ENCODE assay signal across 11 mouse cellular contexts in genomic region chr9:54764091-54764490, GRCm38 (mm10). TPM values are rescaled to one million over a fixed set of nuclear protein-coding genes. Genes with fewer than 3 reads are reported as not detected.
DNase-seq lines count a peak whose midpoint lies in the region; ATAC-seq lines count a peak whose summit lies in the region.
"Had no signal": no experiment of that assay in that cellular context is flagged by ENCODE, and none has a peak within 500 bp of the region (broad histone marks: within the 10 kb centered on the region; RNA-seq: fewer than 3 reads in every experiment).

No protein-coding gene starts in this region.

- peak overlapping the region; percentile 71 for H3K4me2 ChIP-seq in kidney, embryonic 14.5 days (replicated peaks; ENCODE audit: low read depth, low read length)
- peak overlapping the region; percentile 80 for H3K4me2 ChIP-seq in embryonic facial prominence, embryonic 11.5 days (ENCODE audit: low read depth, low read length)
- H3K4me2 ChIP-seq in hindbrain, embryonic 14.5 days (replicated peaks): peak overlapping the region; percentile 81
- H3K4me2 ChIP-seq in midbrain, embryonic 16.5 days (ENCODE audit: low read length): peak overlapping the region; percentile 70

- 22% methylated on average over 12 of the region's 12 CpGs for WGBS in kidney, embryonic 14.5 days
- 17% methylated on average over 12 of the region's 12 CpGs for WGBS in embryonic facial prominence, embryonic 11.5 days
- WGBS in hindbrain, embryonic 14.5 days: 21% methylated on average over 12 of the region's 12 CpGs
- WGBS in midbrain, embryonic 16.5 days: 21% methylated on average over 12 of the region's 12 CpGs

- peaks cover 33% of the 10 kb centered on the region for H3K27me3 ChIP-seq in kidney, embryonic 14.5 days (ENCODE audit: control insufficient read depth, insufficient read depth, low read length)
- no peaks in the 10 kb centered on the region; the same call in 1 of the 2 replicates for H3K27me3 ChIP-seq in embryonic facial prominence, embryonic 11.5 days (ENCODE audit: control insufficient read depth, insufficient read depth, low read length)
- H3K27me3 ChIP-seq in hindbrain, embryonic 14.5 days (ENCODE audit: control insufficient read depth, insufficient read depth, low read length): peaks cover 35% of the 10 kb centered on the region
- peaks cover 30% of the 10 kb centered on the region for H3K27me3 ChIP-seq in midbrain, embryonic 16.5 days (ENCODE audit: control insufficient read depth, insufficient read depth, low read depth, low read length)

- peaks cover 20% of the 10 kb centered on the region; the same call in 1 of the 2 replicates for H3K4me1 ChIP-seq in kidney, embryonic 14.5 days (ENCODE audit: control insufficient read depth, insufficient read depth, low read length)
- H3K4me1 ChIP-seq in embryonic facial prominence, embryonic 11.5 days (ENCODE audit: control insufficient read depth, insufficient read depth, low read length): peaks cover 3% of the 10 kb centered on the region
- 0 out of 2 replicates have a peak, but pooled peaks cover 26% of the 10 kb centered on the region for H3K4me1 ChIP-seq in hindbrain, embryonic 14.5 days (replicated peaks; ENCODE audit: control insufficient read depth, insufficient read depth, low read length)
- peaks cover 14% of the 10 kb centered on the region for H3K4me1 ChIP-seq in midbrain, embryonic 16.5 days (ENCODE audit: control insufficient read depth, insufficient read depth, low read length)

- H3K9ac ChIP-seq in kidney, embryonic 14.5 days (ENCODE audit: low read depth, low read length): no peak overlapping the region
- no peak overlapping the region for H3K9ac ChIP-seq in embryonic facial prominence, embryonic 11.5 days (replicated peaks; ENCODE audit: low read length)
- H3K9ac ChIP-seq in hindbrain, embryonic 14.5 days: no peak overlapping the region
- no peak overlapping the region for H3K9ac ChIP-seq in midbrain, embryonic 16.5 days (ENCODE audit: low read depth, low read length)

- H3K9me3 ChIP-seq in kidney, embryonic 14.5 days (ENCODE audit: control insufficient read depth, low read length): no peaks in the 10 kb centered on the region
- no peaks in the 10 kb centered on the region for H3K9me3 ChIP-seq in embryonic facial prominence, embryonic 11.5 days (replicated peaks; ENCODE audit: control insufficient read depth, low read length)
- no peaks in the 10 kb centered on the region for H3K9me3 ChIP-seq in hindbrain, embryonic 14.5 days (ENCODE audit: control insufficient read depth, low read length)
- H3K9me3 ChIP-seq in midbrain, embryonic 16.5 days (replicated peaks; ENCODE audit: control insufficient read depth, low read length, poor library complexity, severe bottlenecking): no peaks in the 10 kb centered on the region

- no peaks in the 10 kb centered on the region for H3K36me3 ChIP-seq in kidney, embryonic 14.5 days (ENCODE audit: control insufficient read depth, insufficient read depth, low read length)
- H3K36me3 ChIP-seq in embryonic facial prominence, embryonic 11.5 days (replicated peaks; ENCODE audit: control insufficient read depth, insufficient read depth, low read depth, low read length): no peaks in the 10 kb centered on the region
- no peaks in the 10 kb centered on the region for H3K36me3 ChIP-seq in hindbrain, embryonic 14.5 days (replicated peaks; ENCODE audit: control insufficient read depth, insufficient read depth)
- no peaks in the 10 kb centered on the region for H3K36me3 ChIP-seq in midbrain, embryonic 16.5 days (ENCODE audit: control insufficient read depth, insufficient read depth, low read length)

- ATAC-seq in kidney, embryonic 14.5 days (ENCODE audit: low FRiP score, low TSS enrichment): no peak
- ATAC-seq in embryonic facial prominence, embryonic 11.5 days (replicated peaks; ENCODE audit: insufficient number of reproducible peaks, low FRiP score, low TSS enrichment, low read depth): no peak
- no peak for ATAC-seq in hindbrain, embryonic 14.5 days (ENCODE audit: low FRiP score)
- ATAC-seq in midbrain, embryonic 16.5 days: no peak

- no peak overlapping the region for H3K27ac ChIP-seq in kidney, embryonic 14.5 days (ENCODE audit: low read depth, low read length)
- H3K27ac ChIP-seq in embryonic facial prominence, embryonic 11.5 days (replicated peaks; ENCODE audit: low read depth, low read length): no peak overlapping the region
- H3K27ac ChIP-seq in hindbrain, embryonic 14.5 days: no peak overlapping the region
- no peak overlapping the region for H3K27ac ChIP-seq in midbrain, embryonic 16.5 days (ENCODE audit: low read length)

- peak overlapping the region; percentile 50; the same call in 1 of the 2 replicates for H3K4me3 ChIP-seq in kidney, embryonic 14.5 days (ENCODE audit: low read length)
- peak overlapping the region; percentile 46 for H3K4me3 ChIP-seq in embryonic facial prominence, embryonic 11.5 days (ENCODE audit: low read depth, low read length)
- peak overlapping the region; percentile 36 for H3K4me3 ChIP-seq in hindbrain, embryonic 14.5 days (replicated peaks; ENCODE audit: low read length)
- H3K4me3 ChIP-seq in midbrain, embryonic 16.5 days (ENCODE audit: low read depth, low read length): peak overlapping the region; percentile 35; the same call in 1 of the 2 replicates

- DNase-seq in kidney, adult 8-10 months: no peak
- peak; percentile 38 for DNase-seq in embryonic facial prominence, embryonic 11.5 days (ENCODE audit: low spot score)
- DNase-seq in hindbrain, embryonic 14.5 days (ENCODE audit: low spot score): no peak
- DNase-seq in layer of hippocampus, postnatal 14 days (ENCODE audit: low spot score in 2 of 2): no peak
- DNase-seq in yolk sac, embryonic 10.5 days (ENCODE audit: low spot score): no peak
- no peak for DNase-seq in kidney, adult 9 months

RNA-seq across cellular contexts. Expression of gene Crabp1, which starts 0.5 kb away (rescaled TPM):
- polyA plus RNA-seq in kidney, embryonic 14.5 days (2014; fragmentation: Nextera tagmentation; extraction: Ambion mirVana): 103 and 140 TPM in 2 replicates
- polyA plus RNA-seq in embryonic facial prominence, embryonic 11.5 days (2014; fragmentation: Nextera tagmentation; extraction: Ambion mirVana): 962 and 1,036 TPM in 2 replicates
- polyA plus RNA-seq in hindbrain, embryonic 14.5 days (2014; fragmentation: Nextera tagmentation; extraction: Ambion mirVana): 300 and 364 TPM in 2 replicates
- 19.3 TPM in 2 replicates for polyA plus RNA-seq in midbrain, embryonic 16.5 days (2015; fragmentation: Nextera tagmentation; extraction: Ambion mirVana)
- 1 to 10 TPM; 3.6 to 4.4 TPM for total RNA-seq in layer of hippocampus, postnatal 14 days (2021)
- total RNA-seq: CH12.LX; liver, adult 2 months; neutrophil, adult 5-6 weeks had no signal
- polyA plus RNA-seq: liver, adult 2 months had no signal

RNA-seq across cellular contexts. Expression of gene Wdr61, which starts 29.8 kb away (rescaled TPM):
- polyA plus RNA-seq in kidney, embryonic 14.5 days (2014; fragmentation: Nextera tagmentation; extraction: Ambion mirVana): 162 and 192 TPM in 2 replicates
- 196 and 206 TPM in 2 replicates for polyA plus RNA-seq in embryonic facial prominence, embryonic 11.5 days (2014; fragmentation: Nextera tagmentation; extraction: Ambion mirVana)
- 94.9 and 97.7 TPM in 2 replicates for polyA plus RNA-seq in hindbrain, embryonic 14.5 days (2014; fragmentation: Nextera tagmentation; extraction: Ambion mirVana)
- polyA plus RNA-seq in midbrain, embryonic 16.5 days (2015; fragmentation: Nextera tagmentation; extraction: Ambion mirVana): 90.0 and 91.9 TPM in 2 replicates
- 10 to 100 TPM; 53.8 to 59.3 TPM for total RNA-seq in layer of hippocampus, postnatal 14 days (2021)
